Mouse (Mus musculus) left cerebral cortex, postnatal 25 days (tissue): ENCODE measurements around the gene Polr3b. TPM values are rescaled to one million over a fixed set of nuclear protein-coding genes. Genes with fewer than 3 reads are reported as not detected.

Experiments used
- DNase-seq, 2 experiments: peaks; one replicate each; pipeline ENCODE4 v3.0.0; 2022; ENCODE audit warnings: low spot score in 2 of 2, mixed read lengths in 1 of 2
- intact Hi-C: fragments of 180-260 bp; cut with DNase I; formaldehyde crosslinking; loops from one replicate; pipeline ENCODE4 v1.15.1; 2025
- total RNA-seq, 2 experiments: library from RNA; stranded (reverse); gene quantifications; 2 replicates each; pipeline ENCODE4 v1.2.3; 2021

Gene Polr3b
- total RNA-seq, 2 experiments from 2014 or later, result 13.0 to 14.2 TPM

GRCm38 (mm10) chr10:84656618-84657017 is 34.5 kb downstream of the Polr3b start:
- no peak for DNase-seq
- intact Hi-C loops, result no loop called here

- intact Hi-C loops, result no loop called here
- DNase-seq, result no peak
Observed at GRCm38 (mm10) chr10:84657437-84658087, 35.5 kb downstream of the Polr3b start.

GRCm38 (mm10) chr10:84658088-84658848 is 36.2 kb downstream of the Polr3b start:
- intact Hi-C loops, result no loop called here

GRCm38 (mm10) chr10:84659281-84659680 is 37.2 kb downstream of the Polr3b start:
- intact Hi-C loops, result no loop called here
- DNase-seq, result no peak

More at GRCm38 (mm10) chr10:84658088-84658848, 36.2 kb downstream of the Polr3b start:
- no peak for DNase-seq

GRCm38 (mm10) chr10:84662138-84662537 is 40.0 kb downstream of the Polr3b start:
- intact Hi-C loops, result no loop called here
- no peak for DNase-seq

GRCm38 (mm10) chr10:84665713-84666260 is 43.7 kb downstream of the Polr3b start:
- DNase-seq, result no peak
- intact Hi-C loops, result no loop called here

- intact Hi-C loops, result no loop called here
- no peak for DNase-seq
Observed at GRCm38 (mm10) chr10:84675653-84676052, 53.6 kb downstream of the Polr3b start.

- intact Hi-C loops, result no loop called here
- no peak for DNase-seq
Observed at GRCm38 (mm10) chr10:84676511-84676910, 54.4 kb downstream of the Polr3b start.

- intact Hi-C loops, result no loop called here
- DNase-seq, result no peak
Observed at GRCm38 (mm10) chr10:84677871-84678270, 55.8 kb downstream of the Polr3b start.

GRCm38 (mm10) chr10:84678441-84678840 is 56.3 kb downstream of the Polr3b start:
- intact Hi-C loops, result no loop called here
- no peak for DNase-seq

GRCm38 (mm10) chr10:84685444-84686121 is 63.5 kb downstream of the Polr3b start:
- intact Hi-C loops, result no loop called here

GRCm38 (mm10) chr10:84686122-84686497 is 64.0 kb downstream of the Polr3b start:
- intact Hi-C loops, result no loop called here
- no peak for DNase-seq

More at GRCm38 (mm10) chr10:84685444-84686121, 63.5 kb downstream of the Polr3b start:
- DNase-seq, result no peak

GRCm38 (mm10) chr10:84686705-84687104 is 64.6 kb downstream of the Polr3b start:
- no peak for DNase-seq
- intact Hi-C loops, result no loop called here

GRCm38 (mm10) chr10:84687736-84688135 is 65.6 kb downstream of the Polr3b start:
- DNase-seq, result no peak
- intact Hi-C loops, result no loop called here

- intact Hi-C loops, result no loop called here
- no peak for DNase-seq
Observed at GRCm38 (mm10) chr10:84689846-84690245, 67.8 kb downstream of the Polr3b start.

- intact Hi-C loops, result no loop called here
- no peak for DNase-seq
Observed at GRCm38 (mm10) chr10:84690818-84691217, 68.7 kb downstream of the Polr3b start.

- no peak for DNase-seq
- intact Hi-C loops, result no loop called here
Observed at GRCm38 (mm10) chr10:84691692-84692091, 69.6 kb downstream of the Polr3b start.

- DNase-seq, result no peak
- intact Hi-C loops, result no loop called here
Observed at GRCm38 (mm10) chr10:84693841-84694638, 71.9 kb downstream of the Polr3b start.

- intact Hi-C loops, result no loop called here
- no peak for DNase-seq
Observed at GRCm38 (mm10) chr10:84700236-84700987, 78.3 kb downstream of the Polr3b start.
